Mouse (Mus musculus) activated CD4-positive, CD25-positive, alpha-beta regulatory T cell (primary cell): ENCODE measurements around the gene Scgb2b2. TPM values are rescaled to one million over a fixed set of nuclear protein-coding genes. Genes with fewer than 3 reads are reported as not detected.

Experiments
- polyA plus RNA-seq, 2 experiments: library from polyadenylated mRNA; unstranded; fragments of 100-300 nt; shearing (Covaris generic); gene quantifications; one replicate each; pipeline ENCODE4 v1.2.1; 2017

Scgb2b2 gene
- not detected for polyA plus RNA-seq

GRCm38 (mm10) chr7:31290208-31290607, at the start of gene Scgb2b2:
Scgb2b2 (plus strand) TSS chr7:31290508.

GRCm38 (mm10) chr7:31291721-31292120, 1.4 kb downstream of the Scgb2b2 start, which contains the start of gene Scgb1b2:
Scgb1b2 (minus strand) TSS chr7:31291821.

Other genes with a start within 250 kb of the Scgb2b2 start
- 1,000 to 10,000 TPM; 1,294 to 2,250 TPM for gene Fxyd5, start 248.0 kb upstream of the Scgb2b2 start, polyA plus RNA-seq
- not detected for gene Fxyd7, start 239.0 kb upstream of the Scgb2b2 start, polyA plus RNA-seq
- gene Fxyd1, start 233.3 kb upstream of the Scgb2b2 start, polyA plus RNA-seq, result under 1 TPM; 0.72 to 0.98 TPM
- gene Lgi4, start 231.2 kb upstream of the Scgb2b2 start, polyA plus RNA-seq, result under 1 TPM in 1 of 2 experiments, not detected in 1; 0.72 TPM
- gene Fxyd3, start 213.8 kb upstream of the Scgb2b2 start, polyA plus RNA-seq, result not detected
- 10 to 100 TPM in 1 of 2 experiments, 1 to 10 TPM in 1; 9.4 to 13.2 TPM for gene Hpn, start 175.2 kb upstream of the Scgb2b2 start, polyA plus RNA-seq
- gene Scn1b, start 163.5 kb upstream of the Scgb2b2 start, polyA plus RNA-seq, result 1 to 10 TPM; 1.5 to 3.2 TPM
- gene Gramd1a, start 134.6 kb upstream of the Scgb2b2 start, polyA plus RNA-seq, result 100 to 1,000 TPM; 276 to 323 TPM
- not detected for gene Scgb1b2, start 1.3 kb downstream of the Scgb2b2 start, polyA plus RNA-seq
- not detected for gene Scgb2b3, start 71.6 kb downstream of the Scgb2b2 start, polyA plus RNA-seq
- gene Scgb1b3, start 85.1 kb downstream of the Scgb2b2 start, polyA plus RNA-seq, result not detected